Mouse (Mus musculus): ENCODE data around the gene Uba6.

The Uba6 gene

DNA sequence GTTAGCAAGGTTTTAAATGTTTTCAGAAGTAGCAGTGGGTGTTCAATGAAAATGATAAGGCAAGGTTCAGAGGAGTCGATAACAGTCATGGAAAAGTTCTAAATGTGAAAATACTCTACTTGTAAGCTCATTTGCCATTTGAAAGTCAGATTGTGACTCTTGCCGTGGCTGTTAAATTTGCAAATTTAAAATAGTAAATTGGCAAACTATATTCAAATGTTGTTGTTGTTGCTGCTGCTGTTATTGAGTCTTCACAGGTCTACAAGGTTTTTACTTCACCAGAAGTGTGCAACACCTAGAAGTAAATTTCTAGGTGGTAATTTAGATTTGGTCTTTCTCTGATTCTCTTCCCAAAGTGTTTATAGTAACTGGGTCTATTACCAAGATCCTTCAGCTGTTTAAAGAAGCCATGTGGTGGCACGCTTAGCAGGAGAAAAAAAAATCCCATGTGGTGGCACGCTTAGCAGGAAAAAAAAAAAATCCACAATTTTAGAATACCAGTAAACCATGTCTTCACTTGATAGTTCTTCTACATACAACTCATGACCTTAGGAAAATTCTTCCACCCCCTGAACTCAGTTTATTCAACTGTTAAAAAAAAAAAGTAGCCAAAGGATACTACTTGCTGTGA is 99.7 kb downstream of the Uba6 start:
- DNase-seq (ENCODE audit: low spot score in 2 of 2) = no peak

DNA sequence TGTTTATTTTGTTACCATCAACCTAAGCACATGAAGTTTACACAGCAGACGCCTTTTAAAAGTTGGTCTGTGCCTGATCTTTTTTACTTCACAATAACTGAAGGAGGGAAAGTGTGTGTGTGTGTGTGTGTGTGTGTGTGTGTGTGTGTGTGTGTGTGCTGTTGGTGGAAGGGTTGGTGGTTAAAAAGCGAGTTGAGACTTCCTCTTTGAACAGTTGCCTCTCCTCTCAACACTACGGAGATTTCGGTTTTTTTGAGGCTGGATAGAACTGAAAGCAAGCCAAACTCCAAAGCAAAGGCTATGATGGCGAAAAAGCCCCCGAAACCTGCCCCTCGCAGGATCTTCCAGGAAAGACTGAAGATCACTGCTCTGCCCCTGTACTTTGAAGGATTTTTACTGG is 101.1 kb downstream of the Uba6 start, which contains the start of gene Stap1:
Gene Stap1 (plus strand): TSS at position 209 of the 400 bp plus-strand sequence.
- DNase-seq (ENCODE audit: low spot score in 2 of 2) = peak; percentile 45 to 49

- DNase-seq (ENCODE audit: low spot score in 2 of 2) = no peak
These were observed 103.5 kb downstream of the Uba6 start for GRCm38 (mm10) chr5:86069121-86069520.

DNA sequence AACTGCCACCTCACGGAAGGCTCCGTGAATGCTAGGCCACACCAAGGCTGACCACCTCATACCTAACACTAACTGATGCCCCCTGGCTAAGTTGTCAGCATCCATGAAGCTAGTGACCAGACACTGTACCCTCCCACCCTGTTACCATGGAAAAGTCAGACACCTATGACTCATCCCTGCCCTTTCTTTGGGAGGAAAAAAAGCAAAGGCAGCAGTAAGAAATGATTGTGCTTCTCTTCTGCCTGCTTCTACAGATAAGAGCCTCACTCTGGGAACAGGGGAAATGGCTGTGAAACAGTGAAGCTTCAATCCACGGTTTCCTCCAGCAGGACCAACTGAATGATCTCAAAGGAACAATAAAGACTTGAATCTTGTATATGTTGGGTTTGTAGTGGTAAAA is 104.2 kb downstream of the Uba6 start:
- DNase-seq (ENCODE audit: low spot score in 2 of 2) = peak in 1 of 2 experiments; percentile 16

DNA sequence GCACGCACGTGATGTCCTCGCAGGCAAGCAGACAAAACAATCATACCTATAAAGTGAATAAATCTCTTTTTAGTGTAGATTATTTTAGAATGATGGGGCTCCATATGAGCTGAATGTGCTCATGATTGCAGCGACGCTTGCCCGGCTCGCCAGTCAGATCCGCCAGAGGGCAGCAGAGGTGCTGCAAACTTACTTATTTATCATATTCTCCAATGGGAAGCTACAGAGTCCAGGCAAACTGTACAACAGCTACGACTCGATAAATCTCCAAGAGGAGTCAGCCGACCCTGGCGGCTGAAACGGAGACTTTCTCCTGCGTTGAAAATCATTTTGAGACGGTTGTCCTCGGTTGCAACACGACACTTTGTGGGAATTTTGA is 106.1 kb downstream of the Uba6 start:
- peak; percentile 88 to 93 for DNase-seq (ENCODE audit: low spot score in 2 of 2)

- no peak for DNase-seq (ENCODE audit: low spot score in 2 of 2)
These were observed 106.6 kb downstream of the Uba6 start for GRCm38 (mm10) chr5:86065876-86066550.

- DNase-seq (ENCODE audit: low spot score in 2 of 2) = peak; percentile 96 to 100
These were observed 107.3 kb downstream of the Uba6 start, which contains the start of gene Cenpc1 for GRCm38 (mm10) chr5:86065101-86065875. TSS of gene Cenpc1 (minus strand) at chr5:86065583.

GRCm38 (mm10) chr5:86063501-86063900 is 109.1 kb downstream of the Uba6 start:
- no peak for DNase-seq (ENCODE audit: low spot score in 2 of 2)

Measured in spleen, postnatal 10 days (tissue).